Mouse (Mus musculus) stomach, postnatal 0 days (tissue): ENCODE data around the gene Fhod1. TPM values are rescaled to one million over a fixed set of nuclear protein-coding genes. Genes with fewer than 3 reads are reported as not detected.

Source experiments
- ATAC-seq: fragments of 200-750 bp; cut with Nextera tagmentation; 2 replicates; pipeline ENCODE4 v1.8.0; 2017; ENCODE audit not compliant: low FRiP score, low TSS enrichment
- DNase-seq: peaks from one replicate; pipeline ENCODE4 v3.0.0-alpha.2; 2016; ENCODE audit warnings: low spot score
- H3K27ac ChIP-seq: fragments of 300-500 bp; sonication (generic); replicated peaks from 2 replicates; pipeline ENCODE4 v1.5.1; 2014; ENCODE audit warnings: mild to moderate bottlenecking, control low read depth
- H3K27me3 ChIP-seq: fragments of 300-500 bp; sonication (generic); 2 replicates; pipeline ENCODE4 v1.6.1; 2014; ENCODE audit warnings: low read length; ENCODE audit not compliant: control insufficient read depth, insufficient read depth
- H3K36me3 ChIP-seq: fragments of 300-500 bp; sonication (generic); 2 replicates; pipeline ENCODE4 v1.6.1; 2014; ENCODE audit warnings: low read length, mixed read lengths; ENCODE audit not compliant: control insufficient read depth, insufficient read depth
- H3K4me1 ChIP-seq: fragments of 300-500 bp; sonication (generic); replicated peaks from 2 replicates; pipeline ENCODE4 v1.6.1; 2014; ENCODE audit warnings: antibody characterized with exemption; ENCODE audit not compliant: control insufficient read depth, insufficient read depth
- H3K4me2 ChIP-seq: fragments of 300-500 bp; sonication (generic); replicated peaks from 2 replicates; pipeline ENCODE4 v1.6.1; 2014; ENCODE audit warnings: low read depth, mild to moderate bottlenecking, control low read depth, moderate library complexity
- H3K4me3 ChIP-seq: fragments of 300-500 bp; sonication (generic); 2 replicates; pipeline ENCODE4 v1.5.1; 2014; ENCODE audit warnings: low read depth, low read length, control low read depth
- H3K9ac ChIP-seq: fragments of 300-500 bp; sonication (generic); 2 replicates; pipeline ENCODE4 v1.6.1; 2014; ENCODE audit warnings: mild to moderate bottlenecking, low read length, control low read depth, mixed read lengths
- H3K9me3 ChIP-seq: fragments of 300-500 bp; sonication (generic); 2 replicates; pipeline ENCODE4 v1.6.1; 2016; ENCODE audit warnings: low read length; ENCODE audit not compliant: control insufficient read depth
- CTCF ChIP-seq: IDR thresholded peaks from 2 replicates; pipeline ENCODE4 v1.5.1; 2016; ENCODE audit warnings: antibody characterized with exemption, low read depth, mild to moderate bottlenecking, moderate library complexity
- EP300 ChIP-seq: optimal IDR thresholded peaks from 2 replicates; pipeline ENCODE3; 2016; ENCODE audit warnings: antibody characterized with exemption
- WGBS: fragments of 180-500 bp; shearing (Covaris S2); extraction: QIAGEN DNeasy Blood & Tissue Kit; methylation state at CpG from one replicate; pipeline ENCODE4 v1.1.7; 2014; 5-methylcytosine and 5-hydroxymethylcytosine counted together
- polyA plus RNA-seq: library from polyadenylated mRNA; unstranded; fragments of >200 nt; fragmentation: Nextera tagmentation; extraction: Ambion mirVana; gene quantifications from 2 replicates; pipeline ENCODE4 v1.2.1, GENCODE M21; 2015

The Fhod1 gene
- polyA plus RNA-seq: 0.63 and 0.93 TPM in 2 replicates

DNA sequence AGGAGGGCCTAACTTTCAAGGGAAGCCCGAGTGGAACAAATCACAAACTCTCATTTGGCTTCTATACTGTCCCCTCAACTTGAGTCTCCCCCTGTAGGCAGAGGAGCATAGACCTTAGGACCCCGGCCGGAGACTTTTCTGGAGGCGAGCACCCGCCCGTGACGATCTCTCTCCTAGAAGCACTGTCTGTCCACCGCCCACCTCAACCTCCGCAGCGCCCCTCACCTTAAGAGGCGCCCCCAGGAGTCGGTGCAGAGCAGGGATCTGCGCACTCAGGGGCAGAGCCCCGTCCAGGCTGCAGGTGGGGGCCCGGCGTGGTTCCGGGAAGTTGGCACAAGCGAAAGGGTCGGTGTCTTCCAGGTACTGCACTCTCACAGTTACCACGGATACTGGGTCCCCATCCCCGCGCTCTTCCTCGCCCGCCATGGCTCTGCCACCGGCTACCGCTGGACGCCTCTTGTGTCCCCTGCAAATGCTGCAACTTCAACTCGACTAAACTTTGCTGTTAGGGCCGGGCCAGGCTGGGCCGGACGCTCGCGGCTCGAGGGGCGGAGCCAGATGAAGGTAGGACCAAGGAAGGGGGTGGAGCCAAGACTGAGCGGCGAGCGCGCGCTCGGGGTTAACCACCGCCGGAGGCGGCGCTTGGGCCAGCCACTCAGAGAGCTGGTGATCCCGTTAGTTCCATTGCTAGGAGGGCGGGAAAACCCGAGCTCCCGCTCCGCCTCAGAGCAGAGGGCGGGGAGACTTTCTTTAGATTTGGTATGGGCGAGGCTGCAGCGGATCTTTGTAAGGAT lies at the start of gene Fhod1:
Gene Fhod1 (minus strand): TSS at position 526 of the 794 bp plus-strand sequence.
- Histone ChIP-seq H3K4me2 (peak within 1 kb of the TSS; percentile 94), H3K4me3 (peak within 1 kb of the TSS; percentile 76), H3K4me1 (peaks cover 12% of the 10 kb centered on the region; the same call in 1 of the 2 replicates), H3K9ac (peak within 1 kb of the TSS; percentile 74), H3K9me3 (no peaks in the 10 kb centered on the region), H3K36me3 (no peaks in the 10 kb centered on the region), H3K27ac (peak within 1 kb of the TSS; percentile 91), H3K27me3 (no peaks in the 10 kb centered on the region)
- ATAC-seq: peak; percentile 92
- DNase-seq: peak; percentile 97
- TF ChIP-seq EP300 (no peak), CTCF (peak; percentile 53)
- 0% methylated on average over 52 of the region's 53 CpGs for WGBS

DNA sequence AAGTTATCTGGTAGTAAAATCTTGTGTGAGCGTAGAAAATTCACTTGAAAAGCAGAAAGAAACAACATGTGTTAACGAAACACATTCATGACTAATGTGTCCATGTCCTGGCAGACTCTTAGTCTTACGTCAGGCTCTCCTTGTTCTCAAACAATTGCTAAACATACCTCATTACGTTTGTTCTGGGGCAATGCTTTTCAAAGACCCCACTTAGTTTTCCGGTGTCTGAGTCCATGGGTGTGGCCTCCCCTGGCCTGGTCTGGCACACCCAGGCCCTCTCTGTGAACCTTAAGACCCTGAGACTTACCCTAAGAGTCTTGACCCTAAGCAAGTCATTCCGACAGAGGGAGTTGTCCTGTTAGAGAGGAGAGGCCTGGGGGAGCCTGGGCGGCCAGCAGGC lies 46.2 kb upstream of the Fhod1 start:
- no peak for ATAC-seq
- TF ChIP-seq EP300 (no peak), CTCF (no peak)
- H3K4me3 ChIP-seq: no peak overlapping the region
- DNase-seq: no peak
- H3K27me3 ChIP-seq: no peaks in the 10 kb centered on the region
- WGBS: 53% methylated on average over 7 of the region's 7 CpGs
- H3K9ac ChIP-seq: no peak overlapping the region
- no peaks in the 10 kb centered on the region for H3K9me3 ChIP-seq
- no peaks in the 10 kb centered on the region for H3K4me1 ChIP-seq
- no peak overlapping the region for H3K27ac ChIP-seq
- H3K4me2 ChIP-seq: no peak overlapping the region
- H3K36me3 ChIP-seq: no peaks in the 10 kb centered on the region

DNA sequence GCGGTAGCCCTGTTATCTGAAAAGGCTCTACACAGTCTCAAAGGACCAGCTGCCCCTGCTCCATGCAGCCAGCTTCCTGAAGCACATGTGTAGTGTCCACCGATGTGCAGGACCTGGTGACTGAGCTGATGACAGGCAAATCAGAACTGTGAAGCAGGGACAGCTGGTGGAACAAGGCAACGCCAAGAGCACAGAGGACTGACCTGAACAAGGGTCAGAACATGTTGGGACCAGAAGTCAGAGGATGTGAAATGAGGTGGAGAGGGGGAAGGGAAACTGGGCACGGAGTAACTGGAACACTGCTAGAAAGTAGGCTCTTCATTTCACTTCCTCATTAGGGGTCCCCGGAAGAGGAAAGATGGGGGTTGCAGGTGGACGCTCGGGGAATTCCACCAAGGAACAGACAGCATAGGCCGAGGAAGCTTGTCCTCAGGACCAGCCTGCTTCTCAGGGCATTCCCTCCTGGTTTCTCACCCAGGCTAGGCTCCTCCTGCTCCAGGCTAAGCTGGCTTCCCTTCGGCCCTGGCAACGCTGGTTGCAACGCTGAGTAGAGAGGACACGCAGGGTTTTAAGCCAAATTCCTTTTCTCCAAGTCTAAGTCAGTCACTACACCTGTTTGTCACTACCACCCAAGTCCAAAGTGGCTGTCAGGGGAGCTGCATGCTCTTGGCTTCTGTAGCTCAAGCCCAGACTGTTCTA lies 45.5 kb upstream of the Fhod1 start:
- Histone ChIP-seq H3K9ac (no peak overlapping the region), H3K36me3 (no peaks in the 10 kb centered on the region), H3K4me2 (no peak overlapping the region), H3K9me3 (no peaks in the 10 kb centered on the region), H3K27me3 (no peaks in the 10 kb centered on the region), H3K27ac (no peak overlapping the region), H3K4me1 (no peaks in the 10 kb centered on the region), H3K4me3 (no peak overlapping the region)
- TF ChIP-seq EP300 (no peak), CTCF (no peak)
- DNase-seq (no peak), ATAC-seq (no peak)
- WGBS: 83% methylated on average over 12 of the region's 12 CpGs

DNA sequence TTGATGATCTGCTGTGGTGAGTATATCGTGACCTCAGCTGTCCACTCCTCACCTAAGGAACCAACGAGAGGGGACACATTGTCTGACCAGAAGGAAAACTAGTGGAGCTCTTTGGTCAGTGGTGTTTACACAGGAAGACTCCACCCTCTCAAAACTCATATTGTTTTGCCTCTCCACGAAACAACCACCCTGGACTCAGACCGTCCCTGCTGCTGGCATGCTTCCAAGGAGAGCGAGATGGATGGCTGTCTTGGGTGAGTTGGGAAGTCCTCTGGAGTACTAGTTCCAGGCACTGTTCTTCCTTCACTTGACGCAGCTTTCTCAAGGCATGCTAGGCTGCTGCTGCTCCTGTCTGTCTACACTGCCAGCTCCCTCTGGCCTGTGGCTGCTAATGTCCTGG lies 41.3 kb upstream of the Fhod1 start:
- Histone ChIP-seq H3K4me2 (no peak overlapping the region), H3K4me1 (no peaks in the 10 kb centered on the region), H3K9ac (no peak overlapping the region), H3K27me3 (no peaks in the 10 kb centered on the region), H3K9me3 (no peaks in the 10 kb centered on the region), H3K27ac (no peak overlapping the region), H3K4me3 (no peak overlapping the region), H3K36me3 (no peaks in the 10 kb centered on the region)
- 40% methylated on average over 6 of the region's 6 CpGs for WGBS
- ATAC-seq (no peak), DNase-seq (no peak)
- TF ChIP-seq CTCF: no peak
- TF ChIP-seq EP300: no peak

DNA sequence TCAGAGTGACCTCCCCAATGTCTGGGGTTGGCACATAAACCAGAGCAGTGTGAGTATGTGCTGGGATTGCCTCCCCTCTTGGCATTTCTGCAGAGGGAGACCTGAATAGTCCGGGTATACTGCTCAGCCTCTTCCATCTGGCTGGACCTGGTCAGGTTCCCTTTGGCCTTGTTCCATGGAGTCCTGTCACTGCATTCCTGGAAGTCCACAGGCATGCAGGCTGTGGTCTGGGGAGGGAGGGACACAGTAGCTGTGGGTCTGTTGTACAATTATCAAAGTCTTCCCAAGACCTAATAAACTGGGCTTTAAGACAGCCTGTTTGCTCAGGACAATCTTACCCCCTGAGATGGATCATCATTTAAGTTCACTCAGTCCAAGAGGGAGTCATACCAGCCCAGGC lies 39.4 kb upstream of the Fhod1 start:
- DNase-seq (no peak), ATAC-seq (no peak)
- H3K4me2 ChIP-seq: no peak overlapping the region
- no peak for TF ChIP-seq CTCF
- TF ChIP-seq EP300: no peak
- H3K27me3 ChIP-seq: no peaks in the 10 kb centered on the region
- H3K27ac ChIP-seq: no peak overlapping the region
- H3K4me1 ChIP-seq: no peaks in the 10 kb centered on the region
- H3K4me3 ChIP-seq: no peak overlapping the region
- no peaks in the 10 kb centered on the region for H3K36me3 ChIP-seq
- WGBS: 27% methylated on average over 1 of the region's 1 CpGs
- no peak overlapping the region for H3K9ac ChIP-seq
- no peaks in the 10 kb centered on the region for H3K9me3 ChIP-seq

DNA sequence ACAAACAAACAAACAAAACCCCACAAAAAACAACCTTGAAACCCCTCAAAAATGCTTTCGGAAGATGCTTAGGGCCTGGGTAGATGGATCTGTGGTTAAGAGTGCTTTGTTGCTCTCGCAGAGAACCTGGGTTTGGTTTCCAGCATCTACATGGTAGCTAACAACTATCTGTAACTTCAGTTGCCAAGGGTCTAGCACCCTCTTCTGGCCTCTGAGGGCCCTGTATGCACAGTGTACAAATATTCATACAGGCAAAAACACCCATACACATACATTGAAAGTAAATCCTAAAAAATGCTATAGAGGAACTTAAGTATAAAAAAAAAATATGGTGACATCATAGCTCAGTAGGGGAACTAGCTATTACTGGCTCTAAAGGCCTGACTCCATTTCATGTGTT lies 36.3 kb upstream of the Fhod1 start:
- no peak for ATAC-seq
- no peaks in the 10 kb centered on the region for H3K36me3 ChIP-seq
- no peak overlapping the region for H3K4me3 ChIP-seq
- DNase-seq: no peak
- H3K9me3 ChIP-seq: no peaks in the 10 kb centered on the region
- H3K27me3 ChIP-seq: no peaks in the 10 kb centered on the region
- H3K4me2 ChIP-seq: no peak overlapping the region
- no peak overlapping the region for H3K27ac ChIP-seq
- TF ChIP-seq EP300 (no peak), CTCF (0 out of 2 replicates have a peak, but pooled peaks have one; percentile 18)
- no peak overlapping the region for H3K9ac ChIP-seq
- no peaks in the 10 kb centered on the region for H3K4me1 ChIP-seq
- 100% methylated on average over 2 of the region's 2 CpGs for WGBS
